Comparison of ENCODE assay signal across 1 mouse cellular context in genomic region chr2:69379801-69380200, GRCm38 (mm10).
TF ChIP-seq lines count a peak whose summit lies in the region.

No protein-coding gene starts in this region.

TF ChIP-seq in CH12.LX, 34 proteins besides CTCF, POLR2A, EP300 and RAD21 (continued from another document):
- no peak for TF ChIP-seq MAZ (IDR thresholded peaks at IDR 0.05; ENCODE audit: low read depth, low read length)
